Mouse (Mus musculus) gastrocnemius, adult 2 months (tissue): ENCODE results near the gene Dennd1b. TPM values are rescaled to one million over a fixed set of nuclear protein-coding genes. Genes with fewer than 3 reads are reported as not detected.

Source experiments
- DNase-seq: peaks from one replicate; pipeline ENCODE4 v3.0.0; 2022
- H3K27ac ChIP-seq: fragments of 200-600 bp; 2 replicates; pipeline ENCODE4 v1.8.1; 2022; ENCODE audit warnings: mild to moderate bottlenecking
- H3K4me3 ChIP-seq: fragments of 200-600 bp; 2 replicates; pipeline ENCODE4 v1.8.1; 2022; ENCODE audit warnings: mild to moderate bottlenecking, moderate library complexity
- CTCF ChIP-seq: fragments of 200-600 bp; IDR thresholded peaks from 2 replicates; pipeline ENCODE4 v1.8.1; 2022; ENCODE audit warnings: antibody characterized with exemption, mild to moderate bottlenecking, moderate library complexity
- intact Hi-C: fragments of 180-260 bp; cut with DNase I; formaldehyde crosslinking; loops from one replicate; pipeline ENCODE4 v1.15.1; 2025
- total RNA-seq, 2 experiments: library from RNA; stranded (reverse); gene quantifications; 2 replicates each; pipeline ENCODE4 v1.2.3; 2021

The Dennd1b gene
- total RNA-seq, 2 experiments from 2014 or later = 20.4 to 22.8 TPM

GRCm38 (mm10) chr1:139079000-139079399 is 115.8 kb downstream of the Dennd1b start:
- no peak overlapping the region for H3K27ac ChIP-seq
- intact Hi-C loops = loop anchor here (5.0 kb wide), 1 partner anchor 117 kb away; the partner anchor contains the start of gene Dennd1b
- no peak for DNase-seq
- TF ChIP-seq CTCF = no peak
- H3K4me3 ChIP-seq = no peak overlapping the region

GRCm38 (mm10) chr1:139079523-139079922 is 116.3 kb downstream of the Dennd1b start:
- H3K4me3 ChIP-seq = no peak overlapping the region
- intact Hi-C loops = loop anchor here (5.0 kb wide), 1 partner anchor 117 kb away; the partner anchor contains the start of gene Dennd1b
- DNase-seq = no peak
- no peak overlapping the region for H3K27ac ChIP-seq
- TF ChIP-seq CTCF = peak; percentile 42

- intact Hi-C loops = loop anchor here (5.0 kb wide), 2 partner anchors 168 to 228 kb away; no protein-coding TSS in a partner anchor
- no peak overlapping the region for H3K4me3 ChIP-seq
- no peak for TF ChIP-seq CTCF
- peak; percentile 60 for DNase-seq
- no peak overlapping the region for H3K27ac ChIP-seq
Observed at GRCm38 (mm10) chr1:139080517-139081386, 117.5 kb downstream of the Dennd1b start.

GRCm38 (mm10) chr1:139083382-139083781 is 120.1 kb downstream of the Dennd1b start:
- intact Hi-C loops = loop anchor here (1.0 to 5.0 kb wide), 3 partner anchors 171 to 249 kb away; no protein-coding TSS in a partner anchor
- Histone ChIP-seq H3K27ac (no peak overlapping the region), H3K4me3 (no peak overlapping the region)
- DNase-seq = no peak
- peak; percentile 55 for TF ChIP-seq CTCF

- H3K4me3 ChIP-seq = no peak overlapping the region
- no peak for DNase-seq
- intact Hi-C loops = no loop called here
- H3K27ac ChIP-seq = no peak overlapping the region
- TF ChIP-seq CTCF = no peak
Observed at GRCm38 (mm10) chr1:139087564-139087963, 124.3 kb downstream of the Dennd1b start.

GRCm38 (mm10) chr1:139090744-139091143 is 127.5 kb downstream of the Dennd1b start:
- no peak for DNase-seq
- Histone ChIP-seq H3K4me3 (no peak overlapping the region), H3K27ac (no peak overlapping the region)
- intact Hi-C loops = no loop called here
- TF ChIP-seq CTCF = no peak

- intact Hi-C loops = no loop called here
- no peak for DNase-seq
- no peak overlapping the region for H3K27ac ChIP-seq
- no peak for TF ChIP-seq CTCF
- H3K4me3 ChIP-seq = no peak overlapping the region
Observed at GRCm38 (mm10) chr1:139091701-139092100, 128.5 kb downstream of the Dennd1b start.

- Histone ChIP-seq H3K27ac (no peak overlapping the region), H3K4me3 (no peak overlapping the region)
- DNase-seq = no peak
- no peak for TF ChIP-seq CTCF
- intact Hi-C loops = no loop called here
Observed at GRCm38 (mm10) chr1:139092144-139092543, 128.9 kb downstream of the Dennd1b start.

GRCm38 (mm10) chr1:139092722-139093121 is 129.5 kb downstream of the Dennd1b start:
- Histone ChIP-seq H3K4me3 (no peak overlapping the region), H3K27ac (no peak overlapping the region)
- no peak for DNase-seq
- no peak for TF ChIP-seq CTCF
- intact Hi-C loops = no loop called here

- intact Hi-C loops = no loop called here
- no peak overlapping the region for H3K27ac ChIP-seq
- DNase-seq = no peak
- H3K4me3 ChIP-seq = no peak overlapping the region
- no peak for TF ChIP-seq CTCF
Observed at GRCm38 (mm10) chr1:139096369-139096768, 133.1 kb downstream of the Dennd1b start.

- DNase-seq = no peak
- no peak overlapping the region for H3K27ac ChIP-seq
- TF ChIP-seq CTCF = no peak
- H3K4me3 ChIP-seq = no peak overlapping the region
- intact Hi-C loops = no loop called here
Observed at GRCm38 (mm10) chr1:139098088-139098487, 134.9 kb downstream of the Dennd1b start.

- no peak for DNase-seq
- intact Hi-C loops = no loop called here
- Histone ChIP-seq H3K4me3 (no peak overlapping the region), H3K27ac (no peak overlapping the region)
- TF ChIP-seq CTCF = no peak
Observed at GRCm38 (mm10) chr1:139101725-139102124, 138.5 kb downstream of the Dennd1b start.

- no peak overlapping the region for H3K4me3 ChIP-seq
- intact Hi-C loops = no loop called here
- no peak for TF ChIP-seq CTCF
Observed at GRCm38 (mm10) chr1:139108251-139108650, 145.0 kb downstream of the Dennd1b start.

More at GRCm38 (mm10) chr1:139108251-139108650, 145.0 kb downstream of the Dennd1b start:
- DNase-seq = no peak
- no peak overlapping the region for H3K27ac ChIP-seq
